Comparison of ENCODE assay signal across 7 mouse cellular contexts in genomic region chrX:79758596-79758995, GRCm38 (mm10).
DNase-seq lines count a peak whose midpoint lies in the region; TF ChIP-seq lines count a peak whose summit lies in the region.
"Not testable (repeated sequence)": the region's sequence is repeated elsewhere in the genome, so short reads cannot be mapped to it uniquely, and the experiment has no call there.

No protein-coding gene starts in this region.

- TF ChIP-seq EP300 in ES-Bruce4 (IDR thresholded peaks at IDR 0.05; ENCODE audit: insufficient read depth, low read depth, low read length), result not testable (repeated sequence)

- not testable (repeated sequence) for TF ChIP-seq CTCF in E14TG2a.4 (conservative IDR thresholded peaks at IDR 0.05; ENCODE audit: low read length); ES-Bruce4 (IDR thresholded peaks at IDR 0.05; ENCODE audit: low read depth, low read length)

- H3K9ac ChIP-seq in ES-Bruce4 (ENCODE audit: low read depth, poor library complexity, severe bottlenecking) (peak overlapping the region; percentile 66; the same call in 1 of the 2 replicates), ES-E14 (ENCODE audit: insufficient read depth, low read depth, low read length, poor library complexity, severe bottlenecking) (peak overlapping the region; percentile 68)

- H3K9me3 ChIP-seq in E14TG2a.4 (ENCODE audit: low read length); ES-Bruce4 (replicated peaks; ENCODE audit: control insufficient read depth, insufficient read depth, low read length, poor library complexity, severe bottlenecking); ES-E14 (ENCODE audit: control insufficient read depth, insufficient read depth, low read depth, low read length): not testable (repeated sequence)

- peak overlapping the region; percentile 72 for H3K4me3 ChIP-seq in E14TG2a.4 (replicated peaks; ENCODE audit: low read length)
- H3K4me3 ChIP-seq in ES-Bruce4 (ENCODE audit: low read depth, low read length), result peak overlapping the region; percentile 75
- H3K4me3 ChIP-seq in ES-E14 (ENCODE audit: insufficient read depth in 1 of 2, low read depth in 1 of 2, low read length in 2 of 2, poor library complexity in 1 of 2, severe bottlenecking in 1 of 2), result peak overlapping the region; percentile 60 to 65

- not testable (repeated sequence) for H3K36me3 ChIP-seq in E14TG2a.4 (ENCODE audit: insufficient read depth, low read length); ES-Bruce4 (ENCODE audit: control insufficient read depth, insufficient read depth, low read length, poor library complexity, severe bottlenecking); ES-E14 (ENCODE audit: control insufficient read depth, insufficient read depth, low read length, poor library complexity, severe bottlenecking)

- DNase-seq in ES-CJ7 (ENCODE audit: low read depth, low spot score) (peak; percentile 71), ES-E14 (ENCODE audit: low read depth, low spot score) (peak; percentile 16), R1 (ENCODE audit: low read depth, low spot score) (peak; percentile 76), WW6 (ENCODE audit: low read depth, low spot score) (peak; percentile 5), ZHBTc4 (ENCODE audit: low read depth, low spot score) (peak; percentile 74)

- TF ChIP-seq POLR2A in ES-Bruce4 (IDR thresholded peaks at IDR 0.05; ENCODE audit: insufficient read depth, low read length), result not testable (repeated sequence)

- peak overlapping the region; percentile 8; the same call in 1 of the 2 replicates for H3K27ac ChIP-seq in ES-Bruce4 (ENCODE audit: insufficient read depth, low read length)
- peak overlapping the region; percentile 40; the same call in 1 of the 2 replicates for H3K27ac ChIP-seq in ES-E14 (ENCODE audit: insufficient read depth, low read depth, low read length, poor library complexity, severe bottlenecking)

- in situ Hi-C loops in ES-E14 (cut with MboI; ENCODE audit: low sequenced_read_pairs in 2 of 2, unreplicated experiment in 2 of 2), result not testable (repeated sequence)

- H3K4me1 ChIP-seq in E14TG2a.4 (replicated peaks; ENCODE audit: low read depth, low read length); ES-Bruce4 (ENCODE audit: control insufficient read depth, insufficient read depth, low read length); ES-E14 (ENCODE audit: control insufficient read depth in 2 of 2, insufficient read depth in 2 of 2, low read length in 2 of 2, poor library complexity in 1 of 2): not testable (repeated sequence)

- not testable (repeated sequence) for H3K27me3 ChIP-seq in E14TG2a.4 (ENCODE audit: insufficient read depth, low read length); ES-Bruce4 (ENCODE audit: control insufficient read depth, insufficient read depth, low read length, poor library complexity, severe bottlenecking)

Comparison
In these comparisons a context has a peak if more than half of its experiments do, and no peak if none do; other contexts are left out.
1. Peak in every context shown above with its lines: DNase-seq, H3K4me3 ChIP-seq and H3K27ac ChIP-seq.
2. DNase-seq: peak in every context shown above with its lines; median percentile 76 in R1; 74 in ZHBTc4; 71 in ES-CJ7; 16 in ES-E14; 5 in WW6.